Mouse (Mus musculus): ENCODE data around the gene Nalcn.
A peak's percentile ranks its signal among the peaks of the same experiment; 100 is the strongest.

Nalcn gene

DNA sequence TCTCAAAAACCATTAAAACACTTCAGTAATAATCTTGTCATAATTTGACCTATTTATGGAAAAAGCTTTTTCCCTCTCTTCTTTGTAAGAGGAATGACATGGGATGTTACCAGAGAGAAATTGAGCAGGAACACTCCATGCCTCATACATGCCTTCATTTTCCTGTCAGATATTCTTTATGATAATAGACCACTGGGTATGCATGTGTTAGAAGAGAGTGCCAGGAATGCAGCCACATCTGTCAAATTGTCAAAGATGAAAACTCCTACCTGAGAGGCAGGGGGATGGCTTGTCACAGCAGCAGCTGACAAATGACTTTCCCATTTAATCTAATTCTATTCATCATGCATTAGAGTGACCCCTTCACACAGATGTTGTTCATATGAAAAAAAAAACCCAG, 131.4 kb downstream of the Nalcn start:
- DNase-seq (ENCODE audit: low spot score): no peak

DNA sequence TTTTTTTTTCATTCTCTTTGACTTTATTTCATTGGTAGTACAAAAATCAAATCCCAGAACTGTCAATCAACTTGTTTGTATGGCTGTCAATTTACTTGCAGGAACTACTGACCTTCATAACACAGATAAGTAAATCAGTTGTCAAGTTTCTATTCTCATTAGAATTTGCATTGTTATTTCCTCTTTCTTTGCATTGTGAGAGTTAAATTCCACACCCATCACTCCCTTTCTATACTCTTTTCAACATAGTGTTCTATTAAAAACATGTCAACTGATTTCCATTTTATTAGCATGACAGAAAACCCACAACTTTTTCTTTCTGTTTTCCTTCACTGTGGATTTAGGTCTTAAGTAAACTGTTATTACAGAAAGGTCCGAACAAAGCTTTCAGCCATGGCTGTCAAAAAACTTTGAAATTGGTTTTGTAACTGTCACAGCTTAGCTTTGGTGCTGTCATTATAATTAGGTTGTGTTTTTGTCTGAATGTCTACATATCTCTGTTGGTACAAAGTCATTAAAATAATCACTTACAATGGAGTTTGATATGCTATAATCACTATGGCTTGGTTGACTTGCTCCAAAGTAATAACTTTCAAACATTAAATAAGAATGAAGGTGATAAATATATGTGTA, 138.3 kb downstream of the Nalcn start:
- DNase-seq (ENCODE audit: low spot score): no peak

DNA sequence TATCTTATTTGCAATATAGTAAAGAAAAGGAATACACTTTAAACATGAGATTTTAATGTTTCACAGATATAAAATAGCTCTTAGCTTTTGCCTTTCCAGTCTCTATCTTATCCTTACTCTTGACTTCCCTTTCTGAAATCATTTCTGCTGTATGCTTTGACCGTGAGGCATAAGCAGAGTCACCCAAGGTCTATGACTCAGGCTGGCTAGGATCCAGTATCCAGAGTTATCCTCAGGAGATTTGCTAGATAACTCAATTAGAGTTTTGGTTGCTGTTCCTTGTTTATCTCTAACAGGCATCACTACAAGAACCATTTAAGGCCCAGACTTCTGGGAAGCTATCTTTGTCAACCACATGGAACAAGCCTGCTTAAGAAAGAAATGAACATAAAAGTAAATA, 164.9 kb downstream of the Nalcn start:
- DNase-seq (ENCODE audit: low spot score): no peak

DNA sequence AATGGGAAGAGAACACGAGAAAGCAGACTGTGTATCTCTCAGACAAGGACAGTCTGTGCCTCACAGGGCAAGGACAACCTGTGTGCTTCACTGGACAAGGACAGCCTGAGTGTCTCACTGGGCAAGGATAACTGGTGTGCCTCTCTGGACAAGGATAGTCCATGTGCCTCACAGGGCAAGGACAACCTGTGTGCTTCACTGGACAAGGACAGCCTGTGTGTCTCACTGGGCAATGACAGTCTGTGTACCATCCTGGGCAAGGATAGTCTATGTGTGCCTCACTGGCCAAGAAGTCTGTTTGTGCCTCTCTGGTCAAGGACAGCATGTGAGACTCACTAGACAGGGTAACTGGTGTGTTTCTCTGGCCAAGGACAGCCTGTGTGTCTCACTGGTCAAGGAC, 180.9 kb downstream of the Nalcn start:
- DNase-seq (ENCODE audit: low spot score): no peak

DNA sequence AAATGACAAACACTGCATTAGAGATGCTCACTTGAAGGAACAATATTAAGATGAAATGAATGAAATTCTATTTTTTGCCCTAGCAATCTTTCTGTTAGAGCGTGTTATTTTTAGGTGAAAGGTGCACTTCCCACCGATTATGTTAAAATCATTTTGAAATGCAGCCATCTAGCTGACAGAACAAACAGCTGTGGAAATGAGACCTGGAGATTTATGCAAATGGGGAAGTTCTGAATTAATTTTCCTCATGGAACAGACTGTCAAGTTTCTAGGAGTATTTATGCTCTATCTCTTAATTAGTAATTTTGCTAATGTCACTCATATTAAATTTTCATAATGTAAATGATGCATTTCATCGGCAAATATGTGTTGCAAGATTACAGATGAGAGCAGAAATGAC, 191.4 kb downstream of the Nalcn start:
- no peak for DNase-seq (ENCODE audit: low spot score)

DNA sequence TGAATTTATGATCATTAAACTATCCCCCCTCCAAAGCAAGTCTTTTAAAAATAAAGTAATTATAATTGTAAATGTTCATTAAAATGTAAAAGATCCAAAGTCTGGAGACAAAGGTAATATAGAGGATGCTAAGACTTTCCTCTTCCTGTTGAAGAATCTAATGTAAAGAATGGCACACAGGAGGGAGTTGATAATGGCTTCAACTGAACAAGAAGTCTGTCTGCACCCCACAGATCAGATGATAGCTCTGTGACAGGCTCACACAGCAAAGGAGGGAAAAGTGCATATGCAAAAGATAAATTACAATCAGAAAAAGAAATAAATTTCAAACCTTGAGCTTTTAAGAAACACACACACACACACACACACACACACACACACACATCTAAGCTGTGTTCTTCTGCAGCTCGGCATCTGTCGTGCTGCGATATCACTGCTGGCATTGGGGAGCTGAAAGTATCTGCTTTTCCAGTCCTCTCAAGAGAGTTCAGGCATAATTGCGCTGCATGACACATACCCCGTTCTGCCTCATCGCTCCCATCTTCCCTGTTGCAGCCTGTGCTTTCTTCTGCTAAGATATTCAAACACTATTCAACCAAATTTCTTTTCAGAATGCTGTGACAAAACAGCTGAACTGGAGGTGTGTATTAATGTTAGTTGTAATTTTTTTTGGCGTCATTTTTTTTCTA, 250.6 kb downstream of the Nalcn start:
- DNase-seq (ENCODE audit: low spot score): no peak

DNA sequence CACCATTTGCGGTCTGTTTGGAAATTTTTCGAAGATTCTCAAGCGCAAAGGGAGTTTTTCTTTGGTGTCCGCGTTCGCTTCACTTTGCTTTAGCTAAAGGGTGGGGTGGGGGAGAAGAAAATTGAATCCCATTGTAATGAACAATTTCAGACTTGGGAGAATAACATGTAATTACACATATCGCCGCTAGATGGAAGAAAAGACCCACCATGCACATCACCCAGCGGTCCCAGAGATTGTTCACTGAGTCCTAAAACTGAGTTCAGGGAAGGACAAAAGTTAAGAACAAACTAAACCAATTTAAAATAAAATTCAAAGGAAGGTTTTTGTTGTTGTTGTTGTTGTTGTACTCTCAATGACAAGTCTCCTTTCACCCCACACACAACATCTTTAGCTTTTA, 255.4 kb downstream of the Nalcn start:
- DNase-seq (ENCODE audit: low spot score): no peak

DNA sequence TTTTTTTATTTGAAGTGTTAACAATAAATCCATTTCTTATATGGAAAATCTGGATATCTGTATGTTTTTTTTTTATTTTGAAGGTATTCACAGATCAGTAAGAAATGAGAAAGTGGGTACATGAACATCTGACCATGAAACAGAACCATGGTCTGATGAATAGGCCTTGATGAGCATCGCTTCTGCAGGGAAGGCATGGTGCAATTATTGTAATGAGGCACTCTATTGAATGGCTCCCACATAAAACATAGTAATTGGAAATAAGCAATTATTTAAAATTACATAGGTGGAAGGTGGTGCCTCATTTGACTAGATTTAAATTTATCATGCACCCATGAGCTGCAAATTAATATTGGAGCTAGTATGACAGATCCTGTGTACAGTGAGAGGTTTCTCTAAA, 267.3 kb downstream of the Nalcn start:
- no peak for DNase-seq (ENCODE audit: low spot score)

DNA sequence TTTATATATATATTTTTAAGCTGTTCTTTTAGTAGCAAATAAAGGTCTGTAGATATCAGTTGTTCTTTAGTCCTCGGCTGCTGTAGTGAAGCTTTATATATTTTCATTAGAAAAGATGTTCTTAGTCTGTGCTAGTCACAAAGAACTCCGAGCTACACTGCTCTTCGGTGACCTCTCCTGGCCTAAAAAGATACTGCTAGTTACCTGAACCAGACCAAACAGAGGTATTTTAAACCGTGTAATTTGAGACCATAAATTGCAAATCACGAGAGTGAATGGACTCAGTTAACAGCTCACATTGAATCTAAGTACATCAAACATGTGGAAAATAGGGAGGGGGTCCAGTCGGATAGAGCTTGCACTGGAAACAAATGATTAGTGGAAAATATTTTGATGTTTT, 274.0 kb downstream of the Nalcn start:
- DNase-seq (ENCODE audit: low spot score): no peak

DNA sequence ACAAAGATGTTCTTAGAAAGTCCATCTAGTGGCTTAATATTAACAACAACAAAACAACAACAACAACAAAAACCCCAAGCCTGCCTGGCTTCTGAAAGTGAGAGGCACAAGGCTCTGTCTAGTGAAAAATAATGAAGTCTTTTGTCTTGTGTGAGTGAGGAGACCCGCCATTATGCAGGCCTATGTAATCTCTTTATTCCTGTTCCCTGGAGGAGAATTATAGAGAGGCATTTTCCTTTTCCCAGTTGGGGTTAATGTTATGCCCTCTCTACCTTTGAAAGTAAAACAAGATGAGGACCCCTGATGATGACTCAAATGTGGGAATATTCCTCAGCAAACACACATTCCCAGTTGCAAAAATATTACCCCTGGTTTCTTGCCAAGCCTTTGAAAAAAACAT, 295.1 kb downstream of the Nalcn start:
- DNase-seq (ENCODE audit: low spot score): no peak

DNA sequence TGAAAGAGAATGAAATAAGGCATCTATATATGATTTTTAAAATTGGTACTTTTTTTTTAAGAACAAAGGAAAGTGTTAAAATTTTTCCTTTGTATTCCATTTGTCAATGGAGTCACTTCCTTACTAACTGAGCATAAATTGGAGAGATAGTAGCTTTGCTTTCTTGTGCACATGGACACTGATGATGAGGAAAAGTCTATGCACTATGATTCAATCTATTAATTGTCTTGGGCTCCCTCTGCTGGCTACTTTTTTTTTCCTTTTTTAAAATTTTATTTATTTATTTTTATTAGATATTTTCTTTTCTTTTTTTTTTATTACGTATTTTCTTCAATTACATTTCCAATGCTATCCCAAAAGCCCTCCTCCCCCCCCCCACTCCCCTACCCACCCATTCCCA, 312.6 kb downstream of the Nalcn start:
- DNase-seq (ENCODE audit: low spot score): no peak

DNA sequence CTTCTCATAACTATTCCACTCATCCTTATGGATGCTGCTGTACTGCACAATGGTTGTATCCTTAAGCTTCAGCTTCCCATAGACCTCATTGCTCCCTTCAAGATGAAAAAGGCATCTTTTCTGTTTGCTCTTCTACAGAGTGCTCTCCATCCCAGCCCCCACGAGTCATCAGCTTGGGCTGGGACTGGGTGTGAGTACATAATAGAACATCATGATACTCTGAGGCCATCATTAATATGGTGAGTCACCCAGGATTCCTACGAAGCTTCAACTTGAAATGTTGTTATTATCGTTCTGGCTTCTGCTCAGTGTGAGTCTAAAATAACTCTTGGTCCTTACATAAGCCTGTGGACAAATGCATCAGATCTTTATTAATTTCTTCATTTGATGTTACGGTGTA, 314.6 kb downstream of the Nalcn start:
- no peak for DNase-seq (ENCODE audit: low spot score)

DNA sequence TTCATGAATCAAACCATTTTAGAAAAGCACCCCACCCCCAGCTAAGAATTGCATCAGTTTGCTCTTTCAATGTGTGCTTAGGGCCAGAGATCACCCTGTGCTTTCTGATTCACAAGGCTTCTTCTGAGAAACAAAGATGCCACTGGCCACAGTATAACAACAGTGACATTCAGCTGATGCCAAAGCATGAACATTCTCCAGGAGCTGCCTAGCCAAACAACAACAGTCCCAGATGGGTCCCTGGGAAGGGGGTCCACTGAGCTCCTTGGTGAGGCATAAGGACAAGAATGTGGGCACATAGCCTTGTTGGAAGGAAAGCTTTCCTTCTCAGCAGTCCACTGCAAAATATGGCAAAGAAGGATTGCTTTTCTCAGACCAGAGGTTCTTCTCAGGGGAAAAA, 330.9 kb downstream of the Nalcn start:
- no peak for DNase-seq (ENCODE audit: low spot score)

DNA sequence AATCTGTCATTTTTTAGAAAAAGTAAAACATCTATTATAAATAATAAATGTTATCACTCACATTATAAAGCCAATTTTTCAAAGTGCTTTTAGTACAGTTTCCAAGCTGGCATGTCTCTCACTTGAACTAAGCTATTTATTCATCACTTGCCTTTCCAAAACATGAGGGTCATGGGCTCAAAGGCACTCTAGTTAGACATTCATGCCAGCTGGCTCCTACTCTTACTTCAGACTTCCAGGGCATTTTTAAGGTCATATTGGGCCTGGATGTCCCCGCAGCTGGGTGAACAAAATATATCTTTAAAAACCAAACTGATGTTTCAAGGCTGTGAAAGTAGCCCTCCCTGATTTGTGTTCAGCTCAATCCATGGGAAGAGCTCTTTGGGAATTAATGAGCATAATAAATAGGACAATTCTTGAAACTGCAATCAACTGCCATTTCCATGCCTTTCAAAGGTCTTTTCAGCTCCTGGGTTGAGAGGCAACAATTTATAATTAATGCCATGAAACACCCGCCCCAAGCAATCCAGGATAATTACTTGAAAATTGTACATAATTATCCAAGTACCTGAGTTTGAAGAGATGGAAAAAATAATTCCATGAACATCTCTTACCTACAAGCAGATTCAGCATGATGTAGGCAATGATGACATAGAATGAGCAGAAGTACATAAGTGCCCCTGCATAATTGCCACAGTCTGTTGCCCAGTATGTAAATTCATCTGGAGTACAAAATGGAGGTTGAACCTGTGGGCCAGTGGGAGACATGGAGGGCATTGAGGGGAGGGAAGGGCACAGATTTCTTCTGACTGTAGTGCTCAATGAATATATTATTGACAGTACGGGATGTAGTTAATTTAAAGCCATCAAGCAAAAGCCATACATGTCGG, 335.6 kb downstream of the Nalcn start:
- DNase-seq (ENCODE audit: low spot score): no peak

DNA sequence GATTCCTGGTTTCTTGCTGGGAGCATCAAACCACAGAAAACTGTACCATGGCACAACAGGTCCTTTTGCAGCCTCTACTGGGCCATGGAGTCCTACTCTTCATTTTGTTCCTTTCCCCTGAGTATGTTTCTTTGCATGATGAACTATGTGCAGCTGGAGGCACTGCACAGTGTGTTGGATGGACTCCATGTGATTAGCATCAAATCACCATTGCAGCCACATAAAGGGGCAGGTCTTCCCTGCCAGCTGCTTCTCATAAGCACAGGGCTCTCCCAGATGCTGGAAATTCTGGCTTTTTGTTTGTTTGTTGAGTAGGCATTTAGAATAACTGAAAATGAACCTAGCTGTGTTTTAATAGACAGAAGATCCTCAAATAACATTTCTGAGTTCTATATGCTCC, 344.8 kb downstream of the Nalcn start:
- DNase-seq (ENCODE audit: low spot score): no peak

DNA sequence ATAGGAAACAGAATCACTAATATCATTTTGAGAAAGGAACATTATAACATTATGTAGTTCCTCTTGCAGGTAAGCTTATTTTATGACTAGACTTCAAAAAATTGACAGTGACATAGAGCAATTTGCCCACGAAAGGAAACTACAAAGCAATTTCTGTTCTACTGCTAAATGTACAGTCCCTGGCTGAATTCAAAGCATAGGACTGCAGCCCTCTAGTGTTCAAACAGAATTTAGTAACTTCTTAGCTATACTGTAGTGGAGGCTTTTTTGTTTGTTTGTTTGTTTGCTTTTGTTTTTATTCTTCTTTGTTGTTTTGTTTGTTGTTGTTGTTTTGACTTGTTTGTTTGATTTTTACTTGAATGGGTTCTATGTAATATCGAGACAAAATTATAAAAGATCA, 354.8 kb downstream of the Nalcn start:
- no peak for DNase-seq (ENCODE audit: low spot score)

DNA sequence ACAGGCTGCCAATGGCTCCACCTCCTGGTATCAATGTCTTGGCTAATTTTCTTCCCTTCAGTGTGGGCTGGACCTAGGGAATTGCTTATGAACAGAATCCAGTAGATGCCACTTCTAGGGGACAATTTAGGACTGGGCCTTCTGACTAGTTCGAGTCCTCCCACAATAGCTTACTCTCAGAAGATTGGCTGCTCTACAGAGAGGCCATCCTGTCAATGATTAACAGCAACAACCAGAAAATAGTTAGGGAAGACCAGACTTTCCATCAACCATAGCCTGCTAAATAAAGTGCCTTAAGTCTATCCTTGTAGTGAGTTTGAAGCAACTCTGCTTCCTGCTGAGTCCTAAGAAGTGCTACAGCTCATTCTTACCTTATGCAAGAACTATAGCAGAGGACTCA, 386.2 kb downstream of the Nalcn start:
- DNase-seq (ENCODE audit: low spot score): peak; percentile 43

DNA sequence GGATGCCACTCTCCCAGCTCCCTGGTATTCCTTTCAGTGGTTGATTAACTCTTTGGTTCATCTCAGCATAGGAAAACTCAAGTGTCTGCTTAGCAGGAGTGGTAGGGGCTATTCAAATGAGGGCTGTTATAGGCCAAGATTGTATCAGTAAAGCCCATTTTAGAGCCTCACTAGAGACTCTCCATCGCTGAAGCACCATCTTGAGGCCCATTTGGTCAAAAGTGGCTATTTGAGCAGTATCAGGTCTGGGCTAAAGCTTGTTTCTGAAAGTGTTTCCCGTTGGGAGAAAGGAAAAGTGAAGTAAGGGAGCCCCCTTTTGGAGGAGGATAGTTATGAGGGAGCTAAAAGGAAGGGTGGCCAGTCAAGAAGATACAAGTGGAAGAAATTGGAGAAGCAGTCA, 387.0 kb downstream of the Nalcn start:
- no peak for DNase-seq (ENCODE audit: low spot score)

DNA sequence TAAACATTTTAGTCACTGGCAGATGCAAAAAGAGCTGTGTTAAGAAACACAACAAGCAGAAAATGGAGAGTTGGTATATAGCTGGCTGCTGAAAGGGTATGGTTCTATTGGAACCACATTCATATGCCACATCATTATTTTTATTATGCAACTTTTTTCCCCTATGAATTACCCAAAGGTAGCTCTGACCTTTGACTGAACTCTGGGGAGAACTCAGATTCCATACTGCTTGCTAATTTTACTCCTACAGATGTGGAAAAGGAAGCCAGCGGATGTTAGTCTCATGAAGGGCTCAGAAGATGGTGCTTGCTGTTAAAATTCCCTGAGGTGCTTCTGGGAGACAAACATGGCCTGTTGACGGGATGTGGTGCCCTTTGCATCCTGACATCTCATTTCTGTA, 389.9 kb downstream of the Nalcn start:
- DNase-seq (ENCODE audit: low spot score): no peak

DNA sequence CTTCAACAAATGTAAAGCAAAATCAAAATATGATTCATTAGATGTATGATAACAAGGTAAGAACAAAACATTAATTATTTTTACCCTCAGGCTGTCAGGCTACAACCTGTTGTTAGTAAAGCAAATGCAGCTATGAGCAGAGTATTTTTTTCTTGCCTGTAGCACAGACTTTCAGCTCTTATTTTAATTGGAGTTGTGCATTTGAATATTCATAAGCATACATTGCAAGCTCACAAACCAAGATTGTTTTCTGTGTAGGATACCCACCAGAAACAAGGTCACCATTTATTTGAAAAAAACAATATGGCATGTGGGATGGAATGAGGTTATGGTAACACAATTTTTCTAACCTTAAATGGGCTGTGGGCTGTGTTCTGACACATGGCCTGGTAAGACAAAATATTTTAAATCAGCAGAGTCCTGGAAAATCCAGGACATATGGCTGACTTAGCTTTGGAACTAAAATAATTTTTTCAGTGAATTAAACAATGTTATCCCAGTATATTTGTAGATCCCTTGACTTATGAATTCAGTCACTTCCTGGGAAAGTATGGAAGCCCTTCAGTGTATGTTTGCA, 394.2 kb downstream of the Nalcn start:
- DNase-seq (ENCODE audit: low spot score): no peak
